Mouse (Mus musculus) gastrocnemius, postnatal 25 days (tissue): ENCODE results near the gene Ern2. TPM values are rescaled to one million over a fixed set of nuclear protein-coding genes. Genes with fewer than 3 reads are reported as not detected.
A peak's percentile ranks its signal among the peaks of the same experiment; 100 is the strongest.

Experiments
- DNase-seq: peaks from one replicate; pipeline ENCODE4 v3.0.0; 2022
- long read RNA-seq, 2 experiments: library from polyadenylated mRNA; stranded (forward); transcript quantifications; one replicate each; pipeline ENCODE4 v2.0.0; 2021
- total RNA-seq, 2 experiments: library from RNA; stranded (reverse); gene quantifications; 1 replicate in 1 of 2; 2 replicates in 1 of 2; pipeline ENCODE4 v1.2.3; 2021

Gene Ern2
- not detected for total RNA-seq
- long read RNA-seq, experiment 1, result 0 reads
- long read RNA-seq, experiment 2, result 0 reads

DNA sequence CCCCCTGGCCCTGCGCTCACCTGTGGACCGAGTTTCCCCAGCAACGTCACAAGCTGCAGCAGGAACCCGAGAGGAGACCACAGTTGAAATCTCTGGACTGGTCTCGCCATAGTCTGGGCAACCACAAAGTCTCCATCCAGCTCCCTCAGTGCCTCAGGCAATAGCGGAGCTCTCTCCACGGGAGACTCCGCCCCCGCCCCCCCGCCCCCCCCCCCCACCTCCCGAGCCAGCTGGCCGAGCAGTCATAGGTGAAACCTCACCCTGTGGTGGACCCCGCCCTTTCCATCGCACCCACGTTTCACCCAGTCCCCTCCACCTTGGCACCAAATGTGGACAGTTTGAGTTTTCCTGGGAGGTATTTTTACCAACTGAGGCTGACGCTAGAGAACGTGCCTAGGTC is at the start of gene Ern2:
TSS of gene Ern2 (minus strand) at position 165 of the 400 bp plus-strand sequence.
- no peak for DNase-seq

DNA sequence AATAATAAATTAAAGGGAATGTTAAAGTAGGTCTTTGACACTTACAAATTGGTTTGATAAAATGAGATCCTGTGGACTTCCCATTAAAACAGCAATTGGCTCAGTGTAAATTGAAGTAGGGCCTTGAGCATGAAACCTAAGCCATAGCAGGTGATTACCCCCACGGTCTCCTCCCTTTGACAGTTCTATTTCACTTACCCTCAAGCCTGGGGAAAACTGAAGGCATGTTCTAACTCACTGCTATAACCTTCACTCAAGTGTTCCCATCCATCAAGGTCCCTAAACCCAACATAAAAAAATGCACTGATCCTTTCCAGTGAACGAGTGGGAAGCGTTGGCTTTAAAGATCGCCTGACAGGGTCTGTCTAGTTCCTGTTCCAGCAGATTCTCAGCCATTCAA is 44.9 kb upstream of the Ern2 start:
- DNase-seq, result no peak

DNA sequence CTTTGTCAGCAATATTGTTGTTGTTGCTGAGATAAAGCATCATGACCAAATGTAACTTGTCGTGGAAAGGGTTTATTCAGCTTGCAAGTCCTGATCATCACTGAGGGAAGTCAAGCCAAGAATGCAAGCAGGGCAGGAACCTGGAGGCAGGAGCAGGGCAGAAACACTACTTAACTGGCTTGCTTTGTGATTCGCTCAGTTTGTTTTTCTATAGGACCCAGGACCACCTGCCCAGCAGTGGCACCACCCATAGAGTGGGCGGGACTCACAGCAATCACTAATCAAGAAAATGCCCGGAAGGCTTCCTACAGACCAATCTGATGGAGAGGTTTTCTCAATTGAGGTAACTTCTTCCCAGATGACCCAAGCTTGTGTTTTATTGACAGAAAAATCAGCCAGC is 43.9 kb upstream of the Ern2 start:
- no peak for DNase-seq

DNA sequence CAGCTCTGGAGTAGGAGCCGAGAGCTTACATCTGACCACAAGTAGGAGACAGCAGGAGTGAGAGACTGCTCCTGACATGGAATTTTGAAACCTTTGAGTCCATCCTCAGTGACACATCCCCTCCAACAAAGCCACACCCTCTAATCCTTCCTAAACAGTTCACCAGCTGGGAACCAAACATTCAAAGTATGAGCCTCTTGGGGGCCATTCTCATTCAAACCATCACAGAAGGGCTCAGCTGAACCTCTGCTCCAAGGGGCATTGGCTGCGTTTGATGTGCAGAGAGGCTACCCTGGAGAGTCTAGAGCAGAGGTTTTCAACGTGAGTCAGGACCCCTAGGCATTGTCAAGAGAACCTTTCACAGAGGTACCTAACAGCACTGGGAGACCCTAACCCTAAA is 43.3 kb upstream of the Ern2 start:
- DNase-seq, result no peak

DNA sequence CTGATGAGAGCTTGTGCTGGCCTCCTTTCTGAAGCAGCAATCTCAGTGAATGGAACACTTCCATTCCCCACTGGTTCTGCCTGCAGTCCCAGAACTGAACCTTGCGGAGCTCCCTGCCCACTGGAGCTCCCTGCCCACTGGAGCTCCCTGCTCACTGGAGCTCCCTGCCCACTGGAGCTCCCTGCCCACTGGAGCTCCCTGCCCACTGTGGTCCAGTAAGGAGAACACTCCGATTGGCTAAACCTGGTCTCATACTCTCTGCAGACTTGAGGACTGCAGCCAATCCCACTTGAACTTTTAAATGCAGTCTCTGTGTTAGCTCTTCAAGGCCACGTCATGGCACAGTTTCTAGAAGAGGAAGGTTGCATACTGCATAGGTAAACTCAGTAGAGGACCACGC is 40.7 kb upstream of the Ern2 start:
- DNase-seq, result no peak

DNA sequence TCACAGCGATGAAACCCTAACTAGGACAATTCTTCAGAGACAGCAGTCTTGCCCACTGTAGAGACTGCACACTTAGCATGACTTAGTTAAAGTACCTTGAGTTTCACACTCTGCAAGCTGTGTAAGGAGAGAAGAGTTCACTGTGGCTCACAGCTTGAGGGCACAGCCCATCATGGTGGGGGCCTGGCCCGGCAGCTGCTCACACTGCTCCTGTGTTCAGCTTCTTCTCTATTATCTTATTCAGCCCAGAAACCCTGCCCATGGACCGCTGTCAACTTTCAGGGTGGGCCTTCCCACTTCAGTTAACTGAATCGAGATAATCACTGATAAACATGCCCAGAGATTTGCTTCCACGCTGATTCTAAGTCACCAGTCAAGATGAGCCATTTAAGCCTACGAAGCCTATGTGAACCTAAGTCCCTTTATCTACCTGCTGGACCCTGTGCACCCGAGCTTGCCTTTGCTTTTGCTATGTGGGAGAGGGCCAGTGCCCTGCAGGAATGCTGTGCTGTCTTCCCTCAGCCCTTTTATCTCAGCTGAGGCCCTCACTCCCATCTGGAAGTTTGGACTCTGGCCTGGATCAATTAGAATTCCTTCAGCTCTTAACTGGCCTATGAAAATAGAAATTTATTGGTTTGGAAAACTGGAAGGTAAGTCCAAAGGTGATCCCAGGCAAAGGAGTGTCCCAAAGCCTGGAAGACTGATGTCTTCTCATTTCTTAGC is 40.2 kb upstream of the Ern2 start:
- DNase-seq, result no peak

DNA sequence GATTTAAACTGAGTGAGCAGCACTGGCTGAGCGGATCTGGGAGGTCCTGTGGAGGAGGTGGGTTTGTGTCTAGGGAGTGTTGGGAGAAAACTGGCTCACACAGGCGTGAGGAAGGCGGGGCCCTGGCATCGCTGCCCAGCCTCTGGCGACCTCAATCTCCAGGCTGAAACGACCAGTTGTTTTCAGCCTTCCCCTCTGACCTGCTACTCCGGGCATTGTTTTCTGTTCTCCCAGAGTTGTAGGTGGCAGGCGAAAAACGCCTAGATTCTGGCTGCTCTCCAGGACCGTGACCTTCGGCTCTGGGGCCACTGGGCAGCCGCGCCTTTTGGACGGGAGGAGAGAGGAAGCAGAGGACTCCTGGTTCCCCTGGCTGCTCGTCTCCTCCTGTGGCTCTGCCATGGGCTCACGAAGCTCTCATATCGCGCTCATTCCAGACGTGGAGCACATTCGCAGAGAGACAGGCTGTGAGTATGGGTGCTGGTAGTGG is 33.4 kb upstream of the Ern2 start, which contains the start of gene Chp2:
TSS of gene Chp2 (plus strand) at position 182 of the 487 bp plus-strand sequence.
- DNase-seq, result peak; percentile 29

DNA sequence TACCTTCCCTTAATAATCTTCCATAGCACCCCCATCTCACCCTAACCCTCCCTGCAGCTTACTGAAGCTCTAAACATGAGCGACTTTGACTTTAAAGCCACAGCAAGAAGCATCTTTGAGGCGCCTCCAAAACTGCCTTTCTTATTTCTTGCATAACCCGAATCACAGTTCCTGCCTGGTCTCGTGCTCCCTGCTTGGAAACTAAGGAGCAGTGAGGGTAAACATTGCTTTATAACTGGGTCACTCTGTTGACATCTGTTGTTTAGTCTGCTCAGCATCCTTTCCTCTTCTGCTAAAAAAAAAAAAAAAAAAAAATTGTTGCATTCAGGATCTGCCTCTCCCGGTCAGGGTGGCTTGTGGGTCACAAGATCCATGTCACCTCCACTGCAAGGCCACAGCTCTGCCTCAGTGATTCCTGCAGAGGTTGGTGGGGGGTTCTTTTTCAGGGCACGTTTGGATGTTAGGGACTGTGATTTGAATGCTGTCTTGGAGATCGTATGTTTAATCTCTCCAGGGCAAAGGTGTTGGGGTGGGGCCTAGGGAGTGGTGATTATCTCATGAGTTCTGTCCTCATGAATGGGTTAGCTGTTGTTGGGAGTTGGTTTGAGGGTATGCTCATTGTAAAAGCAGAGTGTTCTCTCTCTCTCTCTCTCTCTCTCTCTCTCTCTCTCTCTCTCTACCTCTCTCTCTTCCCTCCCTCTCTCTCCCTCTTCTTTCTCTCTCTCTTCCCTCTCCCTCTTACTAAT is 22.4 kb upstream of the Ern2 start:
- DNase-seq, result peak; percentile 16

DNA sequence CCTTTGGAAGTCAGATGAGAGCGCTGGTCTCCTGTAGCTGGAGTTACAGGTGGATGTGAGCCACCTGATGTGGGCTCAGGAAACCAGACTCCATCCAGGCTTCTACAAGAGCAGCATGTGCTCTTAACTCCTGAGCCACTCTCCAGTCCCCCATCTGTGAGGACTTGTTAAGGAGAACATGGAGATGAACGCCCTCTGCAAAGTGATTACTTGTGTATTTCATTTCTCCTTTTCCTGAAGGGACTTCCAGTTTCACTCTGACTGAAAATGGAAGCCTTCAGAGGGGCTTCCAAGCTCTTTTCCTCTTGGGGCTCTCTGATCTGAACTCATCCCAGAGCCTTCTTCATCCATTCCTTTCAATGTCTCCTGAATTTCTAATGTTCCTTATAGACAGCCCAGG is 20.1 kb upstream of the Ern2 start:
- DNase-seq, result no peak

DNA sequence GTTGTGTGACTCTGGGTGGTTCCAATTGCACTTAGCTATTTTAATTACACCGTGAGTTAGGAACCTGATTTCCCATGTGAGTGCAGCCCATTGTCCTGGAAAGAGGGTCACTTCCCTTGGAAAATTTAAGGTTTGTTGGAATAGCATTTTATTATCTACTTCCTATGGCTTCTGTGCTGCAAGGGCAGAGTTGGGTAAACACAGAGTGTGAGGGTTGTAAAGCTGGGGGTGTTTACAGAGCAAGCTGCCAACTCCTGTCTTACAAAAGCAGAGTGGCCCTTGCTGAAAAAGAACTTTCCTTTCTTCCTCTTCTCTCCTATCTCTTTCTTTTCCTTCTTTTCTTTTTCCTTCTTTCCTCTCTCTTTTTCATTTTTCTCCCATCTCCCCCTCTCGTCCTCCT is 17.9 kb upstream of the Ern2 start:
- DNase-seq, result no peak

DNA sequence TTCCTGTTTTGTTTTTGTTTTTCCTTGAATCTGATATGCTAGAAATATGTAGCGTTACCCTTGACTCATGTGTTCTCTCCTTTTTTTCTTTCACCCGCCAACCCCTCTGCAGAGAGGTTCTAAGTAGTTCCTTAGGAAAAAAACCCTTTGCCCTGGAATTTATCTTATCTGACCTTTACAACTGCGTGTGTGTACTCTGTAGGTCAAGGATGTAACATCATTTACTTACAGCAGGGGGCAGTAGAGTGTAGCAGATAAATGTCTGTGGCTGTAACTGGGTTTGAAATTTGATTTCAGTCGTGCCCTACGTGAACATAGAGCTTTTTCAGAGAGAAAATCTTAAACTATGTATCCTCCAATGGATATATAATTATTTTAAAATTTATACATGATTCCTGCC is 13.3 kb upstream of the Ern2 start:
- no peak for DNase-seq

DNA sequence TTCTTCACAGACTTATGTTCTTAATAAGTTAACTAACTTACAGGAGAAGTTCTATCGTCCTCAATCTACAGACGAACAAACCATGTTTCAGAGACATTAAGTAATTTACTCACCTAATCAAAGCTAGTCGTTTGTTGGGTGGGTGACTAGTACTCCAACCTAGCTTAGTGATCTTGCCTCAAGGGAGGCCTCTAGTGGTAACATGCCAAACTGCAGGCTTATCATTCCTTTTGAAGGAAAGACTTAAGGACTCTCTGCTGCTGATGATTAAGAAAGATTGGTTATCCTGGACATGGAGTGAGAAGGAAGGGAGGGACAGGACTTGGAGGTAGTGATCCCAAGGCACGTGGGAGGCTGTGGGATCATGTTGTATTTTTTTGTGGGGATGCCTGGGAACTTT is 11.3 kb upstream of the Ern2 start:
- no peak for DNase-seq

DNA sequence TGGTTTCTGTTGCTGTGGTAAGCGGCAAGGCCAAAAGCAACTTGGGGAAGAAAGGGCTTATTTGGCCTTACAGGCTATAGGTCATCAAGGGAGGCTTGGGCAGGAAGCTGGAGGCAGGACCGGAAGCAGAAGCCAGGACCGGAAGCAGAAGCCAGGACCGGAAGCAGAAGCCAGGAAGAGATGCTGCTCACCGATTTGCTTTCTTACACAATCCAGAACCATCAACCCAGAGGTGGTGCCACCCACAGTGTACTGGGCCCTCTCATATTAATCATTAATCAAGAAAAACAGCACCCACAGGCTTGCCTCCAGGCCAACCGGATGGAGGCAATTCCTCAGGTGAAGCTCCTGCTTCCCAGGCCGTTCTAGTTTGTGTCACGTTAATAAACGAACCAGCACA is 10.8 kb upstream of the Ern2 start:
- no peak for DNase-seq

DNA sequence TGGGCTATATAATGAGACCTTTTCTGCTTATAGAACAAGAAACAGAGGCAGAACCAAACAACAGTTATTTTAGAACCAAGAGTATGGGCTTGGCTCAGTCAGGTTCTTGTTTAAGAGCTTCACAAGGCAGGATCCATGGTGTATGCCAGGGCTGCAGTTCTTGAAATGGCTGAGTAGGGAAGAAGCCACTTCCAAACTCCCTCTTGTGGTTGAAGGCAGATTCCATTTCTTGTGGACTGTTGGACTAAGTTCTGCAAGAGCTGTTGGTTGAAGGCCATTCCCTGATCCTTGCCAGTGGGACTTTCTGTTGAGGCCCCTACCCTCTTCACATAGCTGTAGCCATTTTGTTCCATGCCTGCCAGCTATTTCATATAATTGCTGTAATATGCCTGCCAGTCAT is 7.9 kb upstream of the Ern2 start:
- no peak for DNase-seq

DNA sequence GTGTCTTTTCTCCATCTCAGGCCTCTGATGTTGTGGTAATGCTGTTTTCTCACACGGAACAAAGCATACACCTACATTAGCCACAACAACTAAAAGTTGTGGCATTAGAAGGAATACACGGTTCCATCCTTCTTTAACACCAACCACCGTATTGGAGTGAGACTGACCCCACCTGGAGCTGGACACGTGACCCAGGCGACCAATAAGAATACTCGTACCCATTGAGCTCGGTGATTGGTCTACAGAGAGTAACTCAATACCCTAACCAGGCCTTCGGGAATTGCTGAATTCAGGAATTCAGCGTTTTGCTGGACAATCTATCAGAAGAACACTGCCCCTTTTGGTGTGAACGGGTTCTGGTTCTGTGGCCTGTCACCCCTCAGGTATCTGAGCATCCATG is 5.1 kb upstream of the Ern2 start:
- no peak for DNase-seq

DNA sequence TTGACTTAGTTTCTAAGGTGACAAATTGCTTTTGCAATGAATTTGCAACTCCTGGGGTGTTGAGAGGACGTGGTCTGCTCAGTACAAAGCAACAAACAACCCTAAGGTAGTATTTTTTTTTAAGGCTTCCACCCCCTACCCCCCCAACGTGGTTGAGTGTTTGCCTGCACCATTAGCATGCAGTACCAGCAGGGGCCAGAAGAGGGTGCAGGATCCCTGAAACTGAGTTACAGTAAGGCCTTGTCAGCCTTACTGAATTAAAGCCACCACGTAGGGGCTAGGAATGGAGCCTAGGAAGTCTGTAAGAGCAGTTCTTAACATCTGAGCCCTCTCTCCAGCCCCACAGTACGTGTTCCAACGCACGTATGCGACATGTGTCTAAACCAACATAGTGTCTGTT is 3.5 kb upstream of the Ern2 start:
- no peak for DNase-seq

DNA sequence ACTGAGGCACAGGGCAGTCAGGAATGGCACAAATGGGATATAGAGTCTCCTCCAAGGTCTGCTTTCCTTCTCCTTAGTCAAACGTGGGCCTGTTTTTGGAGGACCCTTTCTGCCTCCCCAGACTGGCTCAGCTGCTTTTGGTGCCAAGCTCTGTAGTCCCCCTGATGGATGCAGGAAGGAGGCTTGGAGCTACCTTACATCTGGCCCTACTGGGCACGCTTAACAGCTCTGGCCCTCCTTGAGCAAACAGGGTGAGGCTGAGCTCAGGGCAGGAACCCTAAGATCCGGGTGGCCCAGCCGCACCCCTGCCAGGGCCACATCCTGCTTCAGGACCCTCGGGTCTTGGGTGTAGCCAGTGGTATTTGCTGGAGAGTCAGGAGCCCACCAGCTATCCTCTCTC is 1.4 kb downstream of the Ern2 start:
- no peak for DNase-seq

DNA sequence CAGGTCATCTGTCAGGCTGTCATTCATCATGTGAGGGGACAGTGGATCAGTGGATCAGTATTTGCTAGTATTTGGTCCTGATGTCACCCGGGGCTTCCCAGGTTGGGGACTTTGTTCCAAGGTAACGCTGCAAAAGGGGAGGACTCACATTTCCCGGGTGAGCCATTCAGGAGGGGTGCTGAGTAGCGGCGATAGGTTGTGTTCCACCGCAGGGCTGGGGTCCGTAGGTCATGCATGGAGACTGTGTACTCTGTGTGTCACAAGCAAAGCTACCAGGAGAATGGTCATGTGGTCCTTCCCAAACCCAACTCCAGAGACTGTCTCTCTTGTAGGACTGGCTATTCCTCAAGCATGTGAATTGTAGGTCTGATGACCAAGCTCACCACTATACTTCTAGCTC is 5.3 kb downstream of the Ern2 start:
- no peak for DNase-seq

DNA sequence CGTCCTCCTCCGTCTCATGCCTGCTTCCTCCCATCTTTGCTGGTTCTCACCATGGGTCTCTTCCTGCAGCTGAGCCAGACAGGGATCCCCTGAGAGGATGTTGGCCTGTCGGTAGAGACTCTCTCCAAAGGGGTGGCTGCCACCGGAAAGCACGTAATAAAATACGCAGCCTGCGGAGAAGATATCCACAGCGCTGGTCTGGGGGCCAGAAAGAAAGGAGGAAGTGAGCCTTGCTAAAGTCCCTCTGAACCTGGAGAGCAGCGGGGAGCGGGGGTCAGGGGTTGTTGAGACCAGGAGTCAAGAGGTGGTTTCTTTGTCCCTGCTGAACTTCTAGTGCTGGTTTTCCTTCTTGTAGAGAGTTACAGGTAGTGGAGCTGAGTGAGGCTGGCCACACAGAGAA is 14.4 kb downstream of the Ern2 start:
- no peak for DNase-seq

DNA sequence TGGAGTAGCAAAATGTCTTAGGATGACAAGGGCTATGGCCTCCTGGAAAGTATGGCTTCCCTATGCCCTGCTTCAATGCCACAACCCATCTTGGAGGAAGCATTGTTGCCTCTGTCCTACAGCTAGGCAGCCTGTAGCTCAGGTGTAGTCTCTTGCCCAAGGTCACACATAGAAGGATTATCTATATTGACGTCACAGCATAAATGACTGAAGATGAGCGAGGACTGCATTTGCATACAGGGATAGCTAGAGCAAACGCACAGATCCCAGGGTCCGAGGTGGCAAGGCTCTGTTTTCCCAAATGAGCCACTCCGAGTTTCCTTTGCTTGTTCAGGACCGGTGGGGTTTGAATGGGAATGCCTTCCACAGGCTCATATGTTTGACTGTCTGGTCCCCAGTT is 15.3 kb downstream of the Ern2 start:
- no peak for DNase-seq

DNA sequence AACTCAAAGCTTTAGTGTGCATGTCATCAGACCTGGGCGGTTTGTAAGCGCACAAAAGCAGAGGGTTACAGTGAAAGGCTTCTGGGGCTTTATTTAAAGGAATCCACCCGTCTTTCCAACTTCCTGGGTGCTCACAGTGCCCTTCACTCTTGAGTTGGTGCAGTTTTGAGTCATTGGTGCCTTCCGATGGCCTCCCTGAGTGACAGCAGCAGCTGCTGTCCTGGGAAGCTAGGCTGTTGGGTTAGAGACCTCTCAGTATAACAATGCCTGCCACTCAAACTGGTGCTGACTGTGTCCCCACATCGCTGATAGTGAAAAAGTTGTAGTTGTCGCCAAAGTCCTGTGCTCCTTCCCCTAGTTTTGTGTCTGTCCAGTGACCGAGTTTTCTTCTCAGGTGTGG is 18.8 kb downstream of the Ern2 start:
- no peak for DNase-seq

DNA sequence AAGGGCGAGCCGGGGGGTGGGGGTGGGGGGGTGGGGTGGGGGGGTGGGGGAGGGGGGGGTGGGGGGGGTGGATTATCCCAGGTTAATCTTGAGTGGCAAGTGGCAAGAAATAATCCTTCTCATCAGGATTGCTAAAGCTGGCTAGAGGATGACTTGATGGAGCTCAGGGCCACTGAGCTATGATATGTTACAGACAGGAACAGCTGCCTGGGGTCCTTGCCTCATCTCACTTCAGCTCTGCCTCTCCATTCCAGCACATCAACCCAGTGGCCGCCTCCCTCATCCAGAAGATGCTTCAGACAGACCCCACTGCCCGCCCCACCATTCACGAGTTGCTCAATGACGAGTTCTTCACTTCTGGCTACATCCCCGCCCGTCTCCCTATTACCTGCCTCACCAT is 22.2 kb downstream of the Ern2 start:
- no peak for DNase-seq

DNA sequence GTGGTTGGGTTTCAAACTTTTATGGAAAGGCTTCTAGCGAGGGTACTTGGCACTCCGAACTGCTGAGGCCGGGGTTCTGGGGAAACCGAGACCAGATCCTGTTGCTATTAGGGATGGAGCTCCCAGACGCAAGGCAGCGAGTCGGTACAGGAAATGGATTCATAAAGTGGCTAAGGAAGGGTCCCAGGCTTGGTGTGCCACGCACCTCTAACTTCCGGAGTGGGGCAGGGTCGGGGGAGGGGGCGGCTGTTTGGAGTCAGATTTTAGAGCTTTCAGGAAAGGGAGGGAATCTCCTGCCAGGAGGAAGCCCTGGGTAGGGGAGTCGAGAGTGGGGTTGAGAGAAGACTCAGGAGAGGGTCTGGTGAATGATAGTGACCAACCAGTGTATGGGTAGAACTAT is 26.0 kb downstream of the Ern2 start:
- DNase-seq, result no peak
